In genomic region chr6:40326341-40326740, GRCm38 (mm10) we compare ENCODE assay signal across 9 mouse cellular contexts. TPM values are rescaled to one million over a fixed set of nuclear protein-coding genes. Genes with fewer than 3 reads are reported as not detected.
DNase-seq lines count a peak whose midpoint lies in the region; ATAC-seq and TF ChIP-seq lines count a peak whose summit lies in the region.
"Had no signal": no experiment of that assay in that cellular context is flagged by ENCODE, and none has a peak within 500 bp of the region (broad histone marks: within the 10 kb centered on the region; RNA-seq: fewer than 3 reads in every experiment).

No protein-coding gene starts in this region.

- ATAC-seq in CD4-positive, CD25-positive, alpha-beta regulatory T cell, adult 4 months, result no peak
- no peak for ATAC-seq in lung, embryonic 15.5 days (ENCODE audit: borderline replicate concordance, extremely low read depth, low FRiP score, low TSS enrichment)
- ATAC-seq in hindbrain, postnatal 0 days, result no peak
- no peak for ATAC-seq in neural tube, embryonic 13.5 days (ENCODE audit: low read depth)
- no peak for ATAC-seq in lung, postnatal 0 days

- no peaks in the 10 kb centered on the region for H3K9me3 ChIP-seq in lung, embryonic 15.5 days
- no peaks in the 10 kb centered on the region for H3K9me3 ChIP-seq in hindbrain, postnatal 0 days (ENCODE audit: low read length)
- H3K9me3 ChIP-seq in neural tube, embryonic 13.5 days, result no peaks in the 10 kb centered on the region
- H3K9me3 ChIP-seq in lung, postnatal 0 days (ENCODE audit: low read length), result no peaks in the 10 kb centered on the region

- no peak for TF ChIP-seq EP300 in lung, postnatal 0 days (IDR thresholded peaks at IDR 0.05)

- peaks cover 4% of the 10 kb centered on the region; the same call in 1 of the 2 replicates for H3K36me3 ChIP-seq in lung, embryonic 15.5 days
- H3K36me3 ChIP-seq in hindbrain, postnatal 0 days (ENCODE audit: insufficient read depth, low read length), result peaks cover 10% of the 10 kb centered on the region; the same call in 1 of the 2 replicates
- peaks cover 14% of the 10 kb centered on the region for H3K36me3 ChIP-seq in neural tube, embryonic 13.5 days
- peaks cover 9% of the 10 kb centered on the region for H3K36me3 ChIP-seq in lung, postnatal 0 days (ENCODE audit: insufficient read depth, low read length)

- H3K27me3 ChIP-seq in lung, embryonic 15.5 days, result no peaks in the 10 kb centered on the region
- H3K27me3 ChIP-seq in hindbrain, postnatal 0 days (ENCODE audit: insufficient read depth, low read length), result no peaks in the 10 kb centered on the region
- no peaks in the 10 kb centered on the region for H3K27me3 ChIP-seq in neural tube, embryonic 13.5 days
- no peaks in the 10 kb centered on the region for H3K27me3 ChIP-seq in lung, postnatal 0 days (replicated peaks; ENCODE audit: insufficient read depth, low read length)

- H3K4me1 ChIP-seq in lung, embryonic 15.5 days, result peaks cover 5% of the 10 kb centered on the region; the same call in 1 of the 2 replicates
- peaks cover 6% of the 10 kb centered on the region; the same call in 1 of the 2 replicates for H3K4me1 ChIP-seq in hindbrain, postnatal 0 days (ENCODE audit: insufficient read depth, low read length)
- peaks cover 8% of the 10 kb centered on the region for H3K4me1 ChIP-seq in neural tube, embryonic 13.5 days (replicated peaks)
- H3K4me1 ChIP-seq in lung, postnatal 0 days (ENCODE audit: insufficient read depth, low read depth, low read length), result no peaks in the 10 kb centered on the region

- no peak overlapping the region for H3K9ac ChIP-seq in lung, embryonic 15.5 days
- H3K9ac ChIP-seq in hindbrain, postnatal 0 days (replicated peaks; ENCODE audit: low read length), result no peak overlapping the region
- H3K9ac ChIP-seq in neural tube, embryonic 13.5 days, result no peak overlapping the region
- no peak overlapping the region for H3K9ac ChIP-seq in lung, postnatal 0 days (replicated peaks; ENCODE audit: low read depth)

- TF ChIP-seq CTCF in hindbrain, postnatal 0 days (IDR thresholded peaks at IDR 0.05; ENCODE audit: low read depth), result no peak
- no peak for TF ChIP-seq CTCF in lung, postnatal 0 days (IDR thresholded peaks at IDR 0.05)

- H3K27ac ChIP-seq in lung, embryonic 15.5 days, result no peak overlapping the region
- no peak overlapping the region for H3K27ac ChIP-seq in hindbrain, postnatal 0 days
- H3K27ac ChIP-seq in neural tube, embryonic 13.5 days (replicated peaks), result no peak overlapping the region
- no peak overlapping the region for H3K27ac ChIP-seq in lung, postnatal 0 days (ENCODE audit: low read length)

- peak; percentile 3 for DNase-seq in CD4-positive, CD25-positive, alpha-beta regulatory T cell, adult 2 months (ENCODE audit: low read depth, low spot score)
- DNase-seq in lung, adult 18-20 months, result no peak
- DNase-seq in hindbrain, postnatal 0 days (ENCODE audit: low spot score), result no peak
- no peak for DNase-seq in urinary bladder, postnatal 14 days (ENCODE audit: low spot score)
- no peak for DNase-seq in lung, postnatal 0 days (ENCODE audit: low spot score)
- DNase-seq: heart, postnatal 36 days had no signal

- 77% methylated on average over 8 of the region's 8 CpGs for whole genome bisulfite sequencing in lung, embryonic 15.5 days
- WGBS in hindbrain, postnatal 0 days, result 87% methylated on average over 8 of the region's 8 CpGs
- WGBS in neural tube, embryonic 13.5 days, result 89% methylated on average over 8 of the region's 8 CpGs
- WGBS in lung, postnatal 0 days, result 73% methylated on average over 8 of the region's 8 CpGs

- H3K4me2 ChIP-seq in lung, embryonic 15.5 days, result peak overlapping the region; percentile 54
- peak overlapping the region; percentile 62 for H3K4me2 ChIP-seq in hindbrain, postnatal 0 days (ENCODE audit: low read depth, low read length)
- peak overlapping the region; percentile 55 for H3K4me2 ChIP-seq in neural tube, embryonic 13.5 days
- H3K4me2 ChIP-seq in lung, postnatal 0 days (replicated peaks; ENCODE audit: low read depth, low read length), result no peak overlapping the region

- peak overlapping the region; percentile 80; the same call in 1 of the 2 replicates for H3K4me3 ChIP-seq in lung, embryonic 15.5 days
- peak overlapping the region; percentile 80; the same call in 1 of the 2 replicates for H3K4me3 ChIP-seq in hindbrain, postnatal 0 days (ENCODE audit: low read length)
- H3K4me3 ChIP-seq in neural tube, embryonic 13.5 days, result peak overlapping the region; percentile 74; the same call in 1 of the 2 replicates
- H3K4me3 ChIP-seq in lung, postnatal 0 days (ENCODE audit: low read depth, low read length), result no peak overlapping the region

RNA-seq across cellular contexts. Expression of gene Agk, which starts 1.4 kb away (rescaled TPM):
- 10 to 100 TPM; 60.1 to 72.0 TPM for polyA plus RNA-seq in CD4-positive, CD25-positive, alpha-beta regulatory T cell, adult 4 months (2017; shearing (Covaris generic))
- 40.5 and 44.2 TPM in 2 replicates for polyA plus RNA-seq in lung, embryonic 15.5 days (2015; fragmentation: Nextera tagmentation; extraction: Ambion mirVana)
- 40.6 and 59.6 TPM in 2 replicates for total RNA-seq in hindbrain, postnatal 0 days (2014; rRNA removed)
- polyA plus RNA-seq in hindbrain, postnatal 0 days (2015; fragmentation: Nextera tagmentation; extraction: Ambion mirVana), result 53.3 and 57.9 TPM in 2 replicates
- polyA plus RNA-seq in neural tube, embryonic 13.5 days (2015; fragmentation: Nextera tagmentation; extraction: Ambion mirVana), result 39.8 and 41.2 TPM in 2 replicates
- polyA plus RNA-seq in lung, postnatal 0 days (2015; fragmentation: Nextera tagmentation; extraction: Ambion mirVana), result 24.0 and 24.5 TPM in 2 replicates
